Mouse (Mus musculus): ENCODE results near the gene Cd6.

Gene Cd6

DNA sequence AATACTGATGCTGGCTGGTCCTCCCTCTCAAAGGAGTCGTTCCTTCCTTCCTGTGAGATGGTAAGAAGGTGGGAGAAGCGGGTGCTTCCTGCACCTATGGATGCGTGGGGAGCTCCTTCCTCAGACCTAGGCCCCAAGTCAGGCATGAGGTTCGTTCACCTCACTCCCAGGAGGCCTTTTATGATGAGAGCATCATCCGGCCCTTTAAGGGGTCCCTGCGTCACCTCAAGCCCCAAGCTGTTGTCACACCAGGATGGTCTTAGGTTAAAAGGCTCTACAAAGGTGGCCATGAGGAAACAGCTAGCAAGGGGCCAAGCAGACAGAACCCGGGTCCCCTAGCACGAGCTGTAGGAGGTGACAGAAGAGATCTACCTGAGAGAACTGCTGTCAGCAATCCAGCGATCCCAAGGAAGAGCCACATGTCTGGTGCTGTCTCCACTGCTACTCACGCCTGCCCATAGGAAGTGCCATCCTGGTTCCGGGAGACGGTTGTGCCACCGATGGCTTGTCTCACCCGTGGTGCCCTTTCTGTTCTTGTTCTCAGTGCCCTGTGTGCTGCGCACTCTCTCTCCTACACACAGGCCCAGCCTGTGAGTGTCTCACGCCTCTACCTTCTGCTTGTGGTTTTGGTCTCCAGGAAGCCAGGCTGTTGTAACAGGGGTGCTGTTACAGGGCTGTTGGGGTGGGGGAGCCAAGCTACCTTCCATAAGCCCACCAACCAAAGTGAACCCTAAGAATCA, at the start of gene Cd6:
Gene Cd6 (minus strand): TSS at position 623 of the 740 bp plus-strand sequence.
- no peak for DNase-seq (ENCODE audit: low read depth, low spot score)

DNA sequence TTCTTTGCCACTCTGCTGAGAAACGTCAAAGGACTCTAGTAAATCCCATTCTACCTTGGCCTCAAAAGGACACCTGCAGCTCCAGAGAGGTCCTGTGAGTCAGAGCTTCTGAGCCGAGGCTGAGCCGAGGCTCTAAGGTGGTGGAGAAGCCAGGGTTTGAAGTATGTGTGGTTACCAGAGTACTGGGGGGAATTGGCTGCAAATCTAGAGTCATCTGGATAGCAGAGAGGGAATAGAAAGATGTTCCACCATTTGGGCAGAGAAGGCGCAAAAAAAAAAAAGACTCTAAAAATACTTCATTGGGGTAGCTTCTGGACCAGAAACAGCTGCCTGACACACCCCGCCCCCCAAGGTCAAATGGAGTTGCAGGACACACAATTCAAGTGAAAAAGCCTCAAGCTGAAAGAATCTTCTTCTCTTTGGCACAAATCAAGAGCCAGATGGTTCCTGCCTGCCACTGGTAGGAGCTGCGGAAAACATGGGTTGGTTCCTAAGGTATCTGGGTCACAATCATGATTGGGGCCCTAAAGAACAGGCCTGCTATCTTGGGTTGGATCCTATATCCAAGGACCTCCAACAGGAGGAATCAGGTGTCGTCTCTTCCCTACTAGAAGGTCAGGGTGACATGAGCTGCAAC, 48.5 kb upstream of the Cd6 start:
- DNase-seq (ENCODE audit: low read depth, low spot score) = no peak

DNA sequence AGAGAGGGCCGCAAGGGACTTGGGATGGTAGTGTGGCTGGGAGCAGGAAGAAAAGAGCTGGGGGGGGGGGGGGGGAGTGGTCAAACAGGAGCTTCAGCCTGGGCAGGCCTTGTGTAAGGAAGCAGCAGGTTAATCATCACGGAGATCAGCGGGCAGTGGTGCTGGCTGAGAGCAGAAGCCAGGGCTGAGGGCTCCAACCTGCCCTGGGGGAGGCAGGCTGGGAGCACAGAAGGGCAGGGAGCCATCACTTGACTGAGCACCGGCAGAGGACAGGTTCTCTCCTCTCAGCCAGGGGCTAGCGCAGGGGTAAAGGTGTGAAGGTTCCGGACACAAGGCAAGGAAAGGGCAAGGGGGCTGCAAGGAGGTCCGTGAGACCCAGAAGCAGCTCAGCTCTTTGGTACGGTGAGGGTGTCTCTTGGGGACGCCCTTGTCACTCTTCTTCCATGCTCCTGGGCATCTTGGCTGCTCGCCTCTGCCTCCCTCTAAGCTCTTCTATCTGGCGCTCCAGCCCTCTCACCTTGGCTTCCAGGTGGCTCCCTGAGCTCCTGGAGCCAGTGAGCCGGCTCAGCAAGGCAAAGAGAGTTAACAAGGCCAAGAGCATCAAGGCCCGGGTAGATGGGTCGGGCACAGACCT, 41.6 kb upstream of the Cd6 start:
- no peak for DNase-seq (ENCODE audit: low read depth, low spot score)

DNA sequence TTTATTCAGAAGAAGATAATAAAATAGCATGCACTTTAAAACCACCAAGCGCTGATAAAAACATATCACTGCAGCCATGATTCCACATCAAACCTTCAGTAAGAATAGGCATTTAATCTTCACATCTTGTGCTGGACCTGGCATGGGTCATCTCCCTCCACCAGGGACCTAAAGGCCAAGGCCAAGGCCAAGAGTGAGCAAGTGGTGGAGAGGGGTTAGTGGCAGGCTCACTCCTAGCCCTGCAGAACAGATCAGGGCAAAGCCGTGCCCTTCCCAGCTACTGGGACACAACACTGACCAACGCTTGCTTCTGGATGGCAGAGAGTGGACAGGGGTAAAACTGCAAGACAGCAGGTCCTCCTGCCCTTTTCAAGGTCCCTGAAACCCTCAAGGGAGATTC, 40.8 kb upstream of the Cd6 start:
- no peak for DNase-seq (ENCODE audit: low read depth, low spot score)

DNA sequence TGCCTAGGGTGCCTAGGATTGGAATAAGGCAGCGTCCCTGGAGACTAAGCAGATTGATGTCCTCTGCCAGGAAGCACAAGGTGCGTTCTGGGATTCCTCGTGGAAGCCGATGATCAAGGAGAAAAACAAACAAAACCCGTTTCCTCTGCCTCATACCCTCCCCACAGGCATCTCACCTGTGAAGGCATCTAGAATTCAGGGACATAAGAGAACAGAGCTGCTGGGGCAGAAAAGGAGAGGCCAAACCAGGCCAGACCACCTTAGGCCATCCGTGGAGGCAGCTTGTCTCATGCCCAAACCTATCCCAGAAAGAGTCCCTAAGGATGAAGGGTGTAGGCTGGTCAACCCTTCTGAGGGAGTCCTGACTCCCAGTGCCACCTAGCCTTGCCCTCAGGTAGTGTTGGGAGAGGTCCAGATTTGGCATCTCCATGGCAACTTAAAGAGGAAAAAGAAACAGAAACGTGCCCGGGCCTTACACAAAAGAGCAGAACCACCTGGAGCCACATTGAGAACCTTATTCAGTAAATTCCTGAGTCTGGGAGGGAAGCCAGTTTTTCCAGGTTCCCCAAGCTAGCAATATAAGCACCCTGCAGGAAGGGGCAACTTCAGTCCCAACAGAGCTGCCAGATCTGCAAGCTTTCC, 40.1 kb upstream of the Cd6 start, which contains the start of gene Tmem132a:
Gene Tmem132a (minus strand): TSS at position 55 of the 642 bp plus-strand sequence.
- DNase-seq (ENCODE audit: low read depth, low spot score) = peak; percentile 23

DNA sequence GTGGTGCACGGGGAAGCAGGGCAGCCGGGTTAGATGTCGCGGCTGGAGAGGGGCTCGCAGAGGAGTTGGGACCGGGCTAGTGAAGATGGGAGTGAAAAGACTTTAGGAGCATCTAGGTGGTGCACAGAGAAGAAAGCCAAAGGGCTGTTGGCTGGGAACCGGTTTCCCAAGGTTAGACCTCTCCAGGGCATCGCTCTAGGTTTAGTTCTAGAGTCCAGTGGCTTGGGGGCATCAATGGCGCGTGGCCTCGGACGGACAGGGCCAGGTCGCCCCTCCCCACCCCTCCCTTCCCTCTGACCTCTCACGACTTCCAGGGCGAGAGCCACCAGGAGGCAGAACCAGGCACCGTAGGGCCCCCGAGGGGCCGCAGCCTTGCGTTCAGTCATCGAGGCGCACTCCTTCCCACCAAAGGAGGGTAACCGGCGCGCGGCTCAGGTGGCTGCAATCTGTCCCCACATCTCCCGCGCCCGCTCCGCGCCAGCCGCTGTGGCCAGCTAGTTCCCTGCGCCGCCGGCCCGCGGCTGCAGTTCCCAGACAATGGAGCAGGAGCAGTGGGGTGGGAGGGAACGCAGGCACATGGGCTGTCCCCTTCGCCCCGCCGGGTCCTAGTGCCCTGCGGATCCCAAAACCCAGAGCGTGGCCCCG, 39.5 kb upstream of the Cd6 start:
- peak; percentile 77 for DNase-seq (ENCODE audit: low read depth, low spot score)

DNA sequence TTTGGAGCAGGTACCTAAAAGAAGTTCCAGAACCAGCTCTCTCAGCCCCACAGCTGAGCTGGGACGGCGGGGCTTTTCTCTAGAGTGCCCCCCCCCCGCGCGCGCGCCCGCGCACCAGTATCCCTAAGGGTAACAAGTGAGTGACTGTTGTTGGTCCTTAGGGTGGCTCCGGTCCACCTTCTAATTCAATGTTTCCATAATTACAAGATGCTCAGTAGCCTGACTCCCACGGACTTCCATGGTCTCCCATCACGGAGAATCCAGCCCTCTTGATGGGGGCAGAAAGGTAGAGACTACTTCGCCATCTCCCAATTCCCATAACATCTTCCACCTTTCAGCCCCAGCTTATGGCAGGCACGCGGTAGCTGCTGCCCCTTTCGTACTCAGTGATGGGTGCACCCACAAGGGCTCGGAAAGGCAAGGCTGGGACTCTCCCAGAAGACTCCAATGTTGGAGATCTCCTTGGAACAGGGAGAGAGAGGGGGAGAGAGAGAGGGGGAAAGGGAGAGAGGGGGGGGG, 38.8 kb upstream of the Cd6 start:
- peak; percentile 37 for DNase-seq (ENCODE audit: low read depth, low spot score)

DNA sequence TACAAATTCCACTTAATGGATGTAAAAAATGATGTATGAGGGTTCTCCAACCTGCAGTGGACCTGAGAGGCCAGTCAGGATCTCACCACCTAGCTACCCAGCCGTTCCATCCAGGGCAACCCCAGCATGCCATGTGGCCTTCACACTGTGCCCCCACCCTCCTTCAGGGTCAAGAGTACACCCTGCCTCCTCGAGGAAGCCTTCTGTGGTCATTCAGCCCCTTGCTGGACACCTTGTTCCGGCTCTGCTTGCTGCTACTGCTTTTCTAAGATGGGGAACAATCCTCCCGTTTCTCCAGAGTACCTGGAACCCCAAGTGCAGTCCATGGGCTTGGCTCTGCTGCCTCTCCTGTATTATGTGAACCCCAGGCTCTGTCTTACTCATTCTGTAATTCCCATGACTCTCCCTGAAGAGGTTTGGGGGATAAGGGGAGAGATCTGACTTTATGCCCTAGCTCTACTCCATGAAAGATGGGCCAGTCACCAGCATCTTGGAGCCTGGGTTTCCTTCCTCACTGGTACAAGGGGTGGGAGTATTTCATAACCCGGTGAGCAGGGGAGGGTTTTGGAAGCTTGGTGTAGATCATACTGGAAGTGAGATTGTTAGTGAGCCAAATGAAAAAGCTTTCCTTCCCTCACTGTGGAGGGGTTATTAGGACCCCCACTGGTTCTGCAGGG, 38.2 kb upstream of the Cd6 start:
- DNase-seq (ENCODE audit: low read depth, low spot score) = no peak

DNA sequence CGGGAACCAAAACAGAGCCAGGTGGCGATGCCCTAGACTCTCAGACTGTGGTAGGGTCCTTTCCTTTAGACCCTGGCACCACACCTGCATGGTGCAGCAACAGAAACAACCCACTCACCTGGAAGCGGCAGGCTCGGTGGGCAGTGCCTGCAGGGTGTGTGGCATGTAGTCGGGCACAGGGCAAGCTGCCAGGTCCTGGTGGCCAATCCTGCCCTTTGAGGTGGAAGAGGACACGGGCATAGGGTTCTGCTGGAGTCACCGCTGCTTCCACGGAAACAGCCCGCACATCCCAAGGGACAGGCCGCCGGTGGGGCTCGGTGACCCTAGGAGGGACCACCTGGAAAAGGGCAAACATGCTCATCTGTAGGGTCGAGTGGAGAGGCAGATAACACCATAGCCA, 36.5 kb upstream of the Cd6 start:
- no peak for DNase-seq (ENCODE audit: low read depth, low spot score)

DNA sequence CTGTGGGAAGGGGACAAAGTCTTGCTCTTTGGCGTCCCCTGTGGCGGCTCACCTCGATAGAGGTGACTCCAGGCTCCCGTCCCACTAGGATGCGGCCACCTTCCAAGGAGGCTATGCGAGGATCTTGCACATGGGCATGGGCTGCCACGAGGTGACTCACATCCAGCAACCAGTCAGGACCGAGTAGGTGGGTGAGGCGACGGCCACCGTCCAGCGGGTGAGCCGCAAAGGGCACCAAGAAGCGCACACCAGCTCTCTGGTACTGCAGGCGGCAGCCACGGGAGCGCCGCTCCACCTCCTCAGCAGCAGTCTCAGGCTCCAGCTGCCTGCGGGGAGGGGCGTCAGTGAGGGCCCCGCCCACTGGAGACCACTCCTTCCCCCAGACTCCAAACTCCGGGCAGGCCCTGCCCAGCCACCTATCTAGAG, 30.2 kb upstream of the Cd6 start:
- no peak for DNase-seq (ENCODE audit: low read depth, low spot score)

DNA sequence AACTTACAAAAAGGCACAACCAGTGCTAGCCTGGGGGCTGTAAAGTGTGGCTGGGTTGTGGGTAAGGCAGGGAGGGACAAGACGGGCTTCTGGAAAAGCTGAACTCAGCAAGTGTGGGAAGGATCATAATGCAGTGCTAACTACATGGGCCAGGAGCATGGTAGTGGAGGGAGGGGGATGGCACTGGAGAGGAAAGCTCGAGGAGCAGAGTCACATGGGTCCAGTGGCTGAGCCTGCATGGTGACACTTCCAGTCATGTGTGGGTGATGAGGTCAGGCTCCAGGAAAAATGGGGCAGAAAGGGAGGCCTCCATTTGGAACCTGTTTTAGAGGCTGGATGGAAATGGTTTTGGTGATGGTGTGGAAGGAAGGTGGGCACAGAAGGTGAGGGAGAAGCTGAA, 26.7 kb upstream of the Cd6 start:
- no peak for DNase-seq (ENCODE audit: low read depth, low spot score)

DNA sequence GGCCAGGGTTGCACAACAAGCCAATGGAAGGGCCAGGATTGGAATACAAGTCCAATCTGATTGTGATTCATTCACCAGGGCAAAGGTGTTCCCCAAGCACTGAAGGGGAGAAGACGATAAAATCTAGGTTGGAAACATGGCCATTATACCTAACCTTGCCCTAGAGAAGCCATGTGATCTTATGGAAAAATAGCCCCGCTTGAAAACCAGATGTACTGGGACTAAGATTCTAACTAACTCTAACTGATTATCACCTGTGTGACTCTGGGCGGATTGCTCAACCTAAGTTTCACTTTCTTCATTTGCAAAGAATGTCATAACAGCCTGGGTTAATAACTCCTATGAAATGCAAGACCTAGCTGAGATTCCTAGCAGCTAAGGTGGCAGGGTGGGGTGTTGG, 25.6 kb upstream of the Cd6 start:
- DNase-seq (ENCODE audit: low read depth, low spot score) = no peak

DNA sequence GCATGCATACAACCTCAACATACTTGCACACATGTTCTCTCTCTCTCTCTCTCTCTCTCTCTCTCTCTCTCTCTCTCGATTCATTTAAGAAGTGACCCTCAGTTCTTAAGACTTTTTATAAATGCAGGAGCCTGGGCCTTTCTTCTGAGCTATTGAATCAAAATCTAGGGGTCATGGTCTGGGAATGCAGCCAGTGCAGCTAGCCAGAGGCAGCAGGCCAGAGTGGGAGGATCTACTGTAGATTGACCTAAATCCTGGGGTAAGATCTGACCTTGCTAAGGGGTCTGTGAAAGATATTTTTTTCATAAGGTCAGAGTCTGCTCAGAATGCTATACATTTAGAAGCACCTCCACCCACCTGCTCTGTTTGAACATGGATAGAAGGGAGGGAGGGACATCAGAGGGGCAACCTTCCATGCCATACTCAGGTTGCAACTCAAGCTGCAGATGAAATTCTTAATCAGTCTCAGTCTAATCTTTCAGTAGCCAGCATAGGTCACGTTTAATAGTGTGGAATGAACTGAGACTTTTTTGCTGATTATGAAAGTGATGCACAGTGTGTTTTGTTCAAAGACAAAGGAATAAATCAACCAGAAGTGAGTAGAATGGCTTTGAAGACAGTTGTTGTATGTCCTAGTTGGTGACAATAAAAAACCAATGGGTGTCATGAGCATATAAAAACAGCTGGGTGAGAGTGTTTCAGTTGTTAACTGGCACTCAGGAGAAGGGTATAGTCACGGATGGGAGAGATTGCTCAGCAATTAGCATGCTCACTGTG, 17.6 kb upstream of the Cd6 start:
- DNase-seq (ENCODE audit: low read depth, low spot score) = peak; percentile 52

DNA sequence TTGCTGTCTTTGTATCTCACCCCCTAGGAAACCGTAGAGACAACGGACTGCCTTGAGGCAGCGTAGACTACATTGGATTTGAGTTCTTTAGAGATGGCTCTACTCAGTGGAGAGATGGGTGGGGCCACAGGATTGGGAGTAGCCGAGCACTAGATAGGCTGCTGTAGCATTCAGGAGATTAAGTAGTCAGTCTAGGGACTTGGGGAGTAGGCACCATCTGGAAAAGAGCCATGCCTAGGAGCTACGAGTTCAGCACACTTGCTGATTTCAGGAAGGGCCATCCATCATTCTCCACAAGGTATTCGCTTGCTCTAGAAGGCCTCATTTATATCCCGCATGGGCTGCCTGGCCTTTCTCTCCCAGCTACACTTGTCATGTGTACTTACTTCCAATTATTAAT, 16.3 kb upstream of the Cd6 start:
- peak; percentile 38 for DNase-seq (ENCODE audit: low read depth, low spot score)

DNA sequence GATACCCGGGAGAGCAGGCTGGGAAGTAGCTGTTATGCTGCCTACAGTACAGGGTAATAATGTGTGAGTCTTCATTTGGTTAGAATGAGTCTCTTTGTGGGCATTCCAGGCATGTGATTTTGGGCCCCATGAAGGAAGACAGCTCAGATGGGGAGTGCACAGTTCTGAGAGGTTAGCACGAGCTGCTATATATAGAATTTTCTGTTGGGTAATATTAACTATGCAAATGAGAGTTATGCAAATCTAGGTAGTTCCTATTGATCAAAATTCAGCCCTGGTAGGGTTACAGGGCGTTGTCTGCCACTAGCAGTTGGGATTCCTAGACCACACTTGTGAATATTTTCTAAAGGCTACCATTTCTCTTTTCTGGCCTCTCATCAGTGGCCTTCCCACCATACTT, 15.6 kb upstream of the Cd6 start:
- DNase-seq (ENCODE audit: low read depth, low spot score) = no peak

DNA sequence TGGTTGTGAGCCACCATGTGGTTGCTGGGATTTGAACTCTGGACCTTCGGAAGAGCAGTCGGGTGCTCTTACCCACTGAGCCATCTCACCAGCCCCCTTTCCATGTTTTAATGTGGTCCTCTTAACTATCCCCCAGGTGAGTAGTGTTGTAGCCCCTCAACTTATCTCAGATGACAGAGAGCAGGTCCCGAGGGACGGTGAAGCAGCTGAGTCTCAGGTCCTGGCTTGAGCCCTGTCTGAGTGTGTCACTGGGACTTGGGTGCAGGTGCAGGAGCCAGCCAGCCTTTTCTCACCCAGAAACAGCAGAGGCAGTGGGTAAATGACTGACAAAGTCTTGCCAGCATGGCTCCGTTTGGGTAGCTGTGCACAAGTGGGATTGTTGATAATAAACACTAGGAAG, 14.3 kb upstream of the Cd6 start:
- no peak for DNase-seq (ENCODE audit: low read depth, low spot score)

DNA sequence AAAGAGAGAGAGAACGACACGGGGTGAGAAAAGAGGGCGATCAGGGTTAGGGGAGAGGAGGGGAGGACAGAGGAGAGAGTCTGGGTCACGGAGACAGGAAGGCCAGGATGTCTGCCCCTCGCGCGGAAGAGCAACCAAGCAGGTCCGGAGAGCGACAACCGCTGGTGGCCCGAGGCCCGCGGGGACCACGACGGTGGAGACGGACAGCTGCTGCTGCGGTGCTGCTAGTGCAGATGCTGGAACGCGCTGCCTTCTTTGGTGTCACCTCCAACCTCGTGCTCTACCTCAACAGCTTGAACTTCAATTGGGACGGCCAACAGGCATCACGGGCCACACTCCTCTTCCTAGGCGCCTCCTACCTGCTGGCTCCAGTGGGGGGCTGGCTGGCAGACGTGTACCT, 13.1 kb upstream of the Cd6 start:
- no peak for DNase-seq (ENCODE audit: low read depth, low spot score)

DNA sequence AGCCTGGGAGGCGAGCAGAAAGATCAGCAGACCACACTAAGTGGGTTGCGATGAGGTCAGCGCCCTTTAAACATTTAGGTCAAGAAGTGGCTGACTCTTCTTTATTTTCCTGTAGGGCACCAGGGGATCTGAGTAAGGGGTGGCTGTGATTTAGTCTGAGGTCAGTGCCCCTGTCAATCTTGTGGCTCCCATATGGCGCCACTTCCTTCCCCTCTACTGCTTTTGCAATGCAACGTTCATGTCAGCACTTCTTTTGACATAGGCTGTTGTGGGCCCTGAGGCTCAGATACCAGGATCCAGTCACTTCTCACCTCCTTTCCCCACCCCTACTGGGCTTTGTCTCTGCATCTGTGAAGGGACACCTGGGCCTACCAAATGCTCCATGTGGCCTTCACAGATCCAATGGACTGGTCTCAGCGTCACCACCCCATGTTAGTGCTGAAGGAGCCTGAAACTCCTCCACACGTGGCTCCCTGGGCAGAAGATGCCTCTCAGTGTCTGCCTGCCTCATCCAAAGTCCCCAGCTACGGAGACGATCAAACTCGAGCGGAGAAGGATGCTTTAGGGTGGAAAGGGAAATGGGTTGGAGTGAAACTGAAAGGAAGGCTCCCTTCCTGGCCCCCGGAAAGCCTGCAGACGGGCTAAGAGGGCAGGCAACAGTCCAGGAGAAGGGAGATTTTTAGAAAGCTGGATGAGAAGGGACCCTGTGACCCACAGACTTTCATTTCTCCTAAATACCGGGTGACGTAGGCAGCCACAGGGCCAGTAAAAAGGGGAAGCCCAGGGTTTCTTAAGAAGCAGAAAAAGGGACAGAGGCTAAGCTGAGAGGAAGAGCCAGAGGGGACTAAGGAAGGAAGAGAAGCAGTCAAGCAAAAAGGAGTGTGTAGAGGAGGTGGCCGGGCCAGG, 12.1 kb upstream of the Cd6 start:
- peak; percentile 29 for DNase-seq (ENCODE audit: low read depth, low spot score)

All from 3T3-L1 (cell line).